Mouse (Mus musculus): ENCODE measurements around the gene Kctd7.

- TF ChIP-seq CTCF (IDR thresholded peaks at IDR 0.05; ENCODE audit: control insufficient read depth, insufficient read depth, insufficient replicate concordance, low read depth, low read length) (no peak), POLR2A (IDR thresholded peaks at IDR 0.05; ENCODE audit: control insufficient read depth, low read depth, low read length) (no peak)
Observed at GRCm38 (mm10) chr5:130116857-130117256, 27.8 kb upstream of the Kctd7 start.

All from testis, adult 2 months (tissue).